ENCODE assay signal across 11 mouse cellular contexts in the genomic region with DNA sequence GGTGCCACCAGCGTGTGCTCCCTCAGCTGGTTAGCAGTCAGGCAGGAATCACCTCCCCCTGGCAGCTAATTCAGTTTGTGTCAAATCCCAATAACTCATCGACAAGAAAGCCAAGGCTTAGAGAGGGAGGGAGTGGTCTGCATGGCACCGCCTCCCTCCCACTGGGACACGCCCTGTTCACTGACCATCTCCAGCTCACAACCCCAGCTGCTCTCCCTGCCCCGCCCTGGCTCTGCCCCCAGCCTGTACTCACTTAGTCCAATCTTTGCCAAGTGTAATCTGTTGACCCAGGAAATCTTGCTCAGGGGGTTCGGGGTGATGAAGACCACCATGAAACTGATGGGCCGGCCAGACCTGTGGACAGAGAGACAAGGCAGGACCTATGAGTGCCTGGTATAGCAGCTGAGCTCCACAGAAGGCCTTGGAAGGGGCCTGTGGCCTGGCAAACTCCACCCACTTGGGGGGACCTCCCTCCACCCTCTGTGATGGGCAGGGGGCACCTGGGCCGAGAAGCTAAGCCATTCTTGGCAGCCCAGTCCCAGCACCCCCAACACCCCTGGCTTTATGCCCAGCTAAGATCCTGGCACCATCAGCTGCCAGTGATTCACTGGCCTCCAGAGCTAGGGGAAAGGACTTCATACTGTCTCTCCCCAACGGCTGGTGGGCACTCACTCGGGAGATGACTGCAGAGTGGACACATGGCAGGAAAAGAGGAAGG.
A peak's percentile ranks its signal among the peaks of the same experiment; 100 is the strongest.
DNase-seq lines count a peak whose midpoint lies in the region; ATAC-seq and TF ChIP-seq lines count a peak whose summit lies in the region.
"Had no signal": no experiment of that assay in that cellular context is flagged by ENCODE, and none has a peak within 500 bp of the region (broad histone marks: within the 10 kb centered on the region; RNA-seq: fewer than 3 reads in every experiment).

No protein-coding gene starts in this region.

- H3K36me3 ChIP-seq in embryonic facial prominence, embryonic 14.5 days (ENCODE audit: control insufficient read depth, insufficient read depth, low read length) = peaks cover 62% of the 10 kb centered on the region
- H3K36me3 ChIP-seq in embryonic facial prominence, embryonic 10.5 days (replicated peaks) = peaks cover 92% of the 10 kb centered on the region
- peaks cover 67% of the 10 kb centered on the region for H3K36me3 ChIP-seq in limb, embryonic 15.5 days
- peaks cover 89% of the 10 kb centered on the region for H3K36me3 ChIP-seq in limb, embryonic 10.5 days
- H3K36me3 ChIP-seq in heart, adult 2 months (ENCODE audit: control insufficient read depth, insufficient read depth, low read length) = no peaks in the 10 kb centered on the region

- no peak for TF ChIP-seq EP300 in heart, adult 2 months (IDR thresholded peaks at IDR 0.05; ENCODE audit: insufficient read depth, low read depth, low read length)

- WGBS in embryonic facial prominence, embryonic 14.5 days = 84% methylated on average over 10 of the region's 10 CpGs
- 90% methylated on average over 10 of the region's 10 CpGs for whole genome bisulfite sequencing in embryonic facial prominence, embryonic 10.5 days
- 74% methylated on average over 10 of the region's 10 CpGs for WGBS in limb, embryonic 15.5 days
- 84% methylated on average over 10 of the region's 10 CpGs for WGBS in limb, embryonic 10.5 days
- WGBS in heart, adult 2 months = 68% methylated on average over 10 of the region's 10 CpGs

- intact Hi-C loops in heart, adult 2 months (cut with DNase I) = no loop called here

- no peak for TF ChIP-seq CTCF in heart, adult 2 months (IDR thresholded peaks at IDR 0.05)

- no peak overlapping the region for H3K4me3 ChIP-seq in embryonic facial prominence, embryonic 14.5 days (ENCODE audit: low read depth, low read length)
- no peak overlapping the region for H3K4me3 ChIP-seq in embryonic facial prominence, embryonic 10.5 days
- H3K4me3 ChIP-seq in limb, embryonic 15.5 days = no peak overlapping the region
- H3K4me3 ChIP-seq in limb, embryonic 10.5 days = no peak overlapping the region
- no peak overlapping the region for H3K4me3 ChIP-seq in heart, adult 2 months

- no peaks in the 10 kb centered on the region for H3K4me1 ChIP-seq in embryonic facial prominence, embryonic 14.5 days (ENCODE audit: control insufficient read depth, insufficient read depth, low read length)
- no peaks in the 10 kb centered on the region for H3K4me1 ChIP-seq in embryonic facial prominence, embryonic 10.5 days
- peaks cover 3% of the 10 kb centered on the region; the same call in 1 of the 2 replicates for H3K4me1 ChIP-seq in limb, embryonic 15.5 days
- H3K4me1 ChIP-seq in limb, embryonic 10.5 days = no peaks in the 10 kb centered on the region
- no peaks in the 10 kb centered on the region for H3K4me1 ChIP-seq in heart, adult 2 months (ENCODE audit: control insufficient read depth, insufficient read depth, low read length)

- peaks cover 7% of the 10 kb centered on the region; the same call in 1 of the 2 replicates for H3K9me3 ChIP-seq in embryonic facial prominence, embryonic 14.5 days (ENCODE audit: control insufficient read depth, low read length)
- peaks cover 7% of the 10 kb centered on the region; the same call in 1 of the 2 replicates for H3K9me3 ChIP-seq in embryonic facial prominence, embryonic 10.5 days
- H3K9me3 ChIP-seq in limb, embryonic 15.5 days = no peaks in the 10 kb centered on the region
- H3K9me3 ChIP-seq in limb, embryonic 10.5 days (replicated peaks) = no peaks in the 10 kb centered on the region

- no peak overlapping the region for H3K27ac ChIP-seq in embryonic facial prominence, embryonic 14.5 days (replicated peaks; ENCODE audit: low read depth, low read length)
- no peak overlapping the region for H3K27ac ChIP-seq in embryonic facial prominence, embryonic 10.5 days (replicated peaks)
- no peak overlapping the region for H3K27ac ChIP-seq in limb, embryonic 15.5 days
- H3K27ac ChIP-seq in limb, embryonic 10.5 days = no peak overlapping the region
- no peak overlapping the region for H3K27ac ChIP-seq in heart, adult 2 months

- H3K79me2 ChIP-seq in heart, adult 2 months (replicated peaks; ENCODE audit: control insufficient read depth, insufficient read depth, low read length) = no peaks in the 10 kb centered on the region

- 0 out of 2 replicates have a peak, but pooled peaks have one; percentile 15 for ATAC-seq in embryonic facial prominence, embryonic 14.5 days (ENCODE audit: low read depth)
- peak; percentile 22; the same call in 1 of the 2 replicates for ATAC-seq in limb, embryonic 15.5 days (ENCODE audit: insufficient number of reproducible peaks, low FRiP score, low TSS enrichment, low read depth)

- no peak overlapping the region for H3K4me2 ChIP-seq in embryonic facial prominence, embryonic 14.5 days (ENCODE audit: low read depth, low read length)
- no peak overlapping the region for H3K4me2 ChIP-seq in limb, embryonic 15.5 days

- H3K9ac ChIP-seq in embryonic facial prominence, embryonic 14.5 days (ENCODE audit: low read depth, low read length) = no peak overlapping the region
- no peak overlapping the region for H3K9ac ChIP-seq in limb, embryonic 15.5 days
- no peak overlapping the region for H3K9ac ChIP-seq in heart, adult 2 months (ENCODE audit: low read depth, low read length)

- TF ChIP-seq POLR2A in heart, adult 2 months (IDR thresholded peaks at IDR 0.05; ENCODE audit: insufficient read depth, low read depth, low read length) = no peak

- H3K27me3 ChIP-seq in embryonic facial prominence, embryonic 14.5 days (replicated peaks; ENCODE audit: control insufficient read depth, insufficient read depth, low read length) = no peaks in the 10 kb centered on the region
- H3K27me3 ChIP-seq in embryonic facial prominence, embryonic 10.5 days (replicated peaks; ENCODE audit: low read depth, poor library complexity, severe bottlenecking) = no peaks in the 10 kb centered on the region
- H3K27me3 ChIP-seq in limb, embryonic 15.5 days = no peaks in the 10 kb centered on the region
- H3K27me3 ChIP-seq in limb, embryonic 10.5 days (ENCODE audit: low read depth, poor library complexity, severe bottlenecking) = no peaks in the 10 kb centered on the region
- no peaks in the 10 kb centered on the region for H3K27me3 ChIP-seq in heart, adult 2 months (ENCODE audit: control insufficient read depth, insufficient read depth, low read length)
- H3K27me3 ChIP-seq: CH12.LX had no signal

- DNase-seq in embryonic facial prominence, embryonic 14.5 days (ENCODE audit: low spot score) = no peak
- DNase-seq in embryonic facial prominence, embryonic 10.5 days (ENCODE audit: low spot score) = no peak
- no peak for DNase-seq in limb, embryonic 10.5 days (ENCODE audit: low spot score)
- DNase-seq in Muller cell, postnatal 12 days (ENCODE audit: inconsistent ontology term) = peak; percentile 89
- peak; percentile 26 for DNase-seq in lung, postnatal 25 days (ENCODE audit: low spot score)
- DNase-seq in thymus, postnatal 36 days = no peak
- no peak for DNase-seq in heart, adult 2 months
- DNase-seq: embryo, embryonic 11 days; heart, adult 18-20 months had no signal

Comparison
In these comparisons a context has a peak if more than half of its experiments do, and no peak if none do; other contexts are left out.
1. DNase-seq: peak in Muller cell, postnatal 12 days (single experiment) and lung, postnatal 25 days (single experiment); none in embryonic facial prominence, embryonic 14.5 days (single experiment), embryonic facial prominence, embryonic 10.5 days (single experiment), limb, embryonic 10.5 days (single experiment), thymus, postnatal 36 days (0 of 2) and heart, adult 2 months (0 of 2).